Mouse (Mus musculus) brain, embryonic 14.5 days (tissue): Measurements from ENCODE around the gene Hoxd10.

Experiments used
- CTCF ChIP-seq: fragments of 200-500 bp; IDR thresholded peaks from 2 replicates; pipeline ENCODE4 v1.5.1; 2012; ENCODE audit warnings: inconsistent platforms, mild to moderate bottlenecking, moderate library complexity, borderline replicate concordance; ENCODE audit not compliant: insufficient read depth, insufficient read length; ENCODE audit errors: extremely low read depth
- POLR2A ChIP-seq: fragments of 200-500 bp; IDR thresholded peaks from 2 replicates; pipeline ENCODE4 v1.6.1; 2012; ENCODE audit warnings: mild to moderate bottlenecking, inconsistent platforms, borderline replicate concordance; ENCODE audit not compliant: poor library complexity, insufficient read depth, insufficient read length, severe bottlenecking; ENCODE audit errors: extremely low read depth

GRCm38 (mm10) chr2:74714156-74714789 lies 22.5 kb downstream of the Hoxd10 start:
- no peak for TF ChIP-seq CTCF
- TF ChIP-seq POLR2A, result no peak
